Mouse (Mus musculus) liver, embryonic 14.5 days (tissue): ENCODE data around the gene Iqca. TPM values are rescaled to one million over a fixed set of nuclear protein-coding genes. Genes with fewer than 3 reads are reported as not detected.

Experiments
- ATAC-seq: fragments of 200-750 bp; cut with Nextera tagmentation; 2 replicates; pipeline ENCODE4 v1.8.0; 2017; ENCODE audit warnings: moderate number of reproducible peaks, mild to moderate bottlenecking, moderate library complexity; ENCODE audit not compliant: insufficient read depth
- DNase-seq, 3 experiments: peaks; one replicate each; pipeline ENCODE4 v3.0.0-alpha.2; 2012 to 2013; ENCODE audit warnings: low read depth in 3 of 3, low spot score in 3 of 3
- H3K27ac ChIP-seq: fragments of 300-500 bp; sonication (generic); 2 replicates; pipeline ENCODE4 v1.5.1; 2014; ENCODE audit warnings: moderate library complexity, mild to moderate bottlenecking, control low read depth, inconsistent platforms
- H3K27me3 ChIP-seq: fragments of 300-500 bp; sonication (generic); 2 replicates; pipeline ENCODE4 v1.6.1; 2014; ENCODE audit warnings: mild to moderate bottlenecking, low read length, moderate library complexity; ENCODE audit not compliant: control insufficient read depth, insufficient read depth
- H3K36me3 ChIP-seq: fragments of 300-500 bp; sonication (generic); replicated peaks from 2 replicates; pipeline ENCODE4 v1.6.1; 2014; ENCODE audit warnings: low read depth; ENCODE audit not compliant: control insufficient read depth, insufficient read depth
- H3K4me1 ChIP-seq, 2 experiments: fragments of 200-500 bp in 1 of 2; fragments of 300-500 bp in 1 of 2; sonication (generic) in 1 of 2; replicated peaks; 2 replicates each; pipeline ENCODE4 v1.6.1; 2012 to 2014; ENCODE audit warnings: antibody characterized with exemption in 1 of 2, inconsistent platforms in 1 of 2, low read length in 1 of 2; ENCODE audit not compliant: control insufficient read depth in 2 of 2, insufficient read depth in 2 of 2
- H3K4me2 ChIP-seq: fragments of 300-500 bp; sonication (generic); 2 replicates; pipeline ENCODE4 v1.6.1; 2014; ENCODE audit warnings: low read depth, mild to moderate bottlenecking, control low read depth, moderate library complexity
- H3K4me3 ChIP-seq, 2 experiments: fragments of 200-500 bp in 1 of 2; fragments of 300-500 bp in 1 of 2; sonication (generic) in 1 of 2; 2 replicates each; pipeline ENCODE4 v1.5.1; 2012 to 2014; ENCODE audit warnings: low read depth in 2 of 2, low read length in 2 of 2, mild to moderate bottlenecking in 2 of 2, control low read depth in 1 of 2, inconsistent platforms in 1 of 2, moderate library complexity in 1 of 2; ENCODE audit not compliant: insufficient read depth in 1 of 2
- H3K9ac ChIP-seq: fragments of 300-500 bp; sonication (generic); replicated peaks from 2 replicates; pipeline ENCODE4 v1.6.1; 2014; ENCODE audit warnings: mild to moderate bottlenecking, control low read depth, moderate library complexity
- H3K9me3 ChIP-seq: fragments of 300-500 bp; sonication (generic); 2 replicates; pipeline ENCODE4 v1.6.1; 2016; ENCODE audit warnings: low read length, mixed read lengths; ENCODE audit not compliant: control insufficient read depth
- CTCF ChIP-seq: IDR thresholded peaks from 2 replicates; pipeline ENCODE4 v1.5.1; 2016; ENCODE audit warnings: antibody characterized with exemption, low read depth, control low read depth
- EP300 ChIP-seq: IDR thresholded peaks from 2 replicates; pipeline ENCODE4 v1.6.1; 2016; ENCODE audit warnings: antibody characterized with exemption, low read depth
- WGBS: fragments of 180-500 bp; shearing (Covaris S2); extraction: QIAGEN DNeasy Blood & Tissue Kit; methylation state at CpG from one replicate; pipeline ENCODE4 v1.1.7; 2014; ENCODE audit not compliant: insufficient replicate concordance; 5-methylcytosine and 5-hydroxymethylcytosine counted together
- polyA plus RNA-seq, 2 experiments: library from polyadenylated mRNA; depleted of rRNA in 1 of 2; stranded (reverse) in 1 of 2; unstranded in 1 of 2; fragments of >200 nt; fragmentation: Nextera tagmentation in 1 of 2; extraction: Ambion mirVana in 1 of 2; gene quantifications; 2 replicates each; pipeline versions ENCODE4 v1.2.1 to v1.2.3; 2012 to 2014

Iqca gene
- polyA plus RNA-seq, 2 experiments = 0.04 to 0.29 TPM

DNA sequence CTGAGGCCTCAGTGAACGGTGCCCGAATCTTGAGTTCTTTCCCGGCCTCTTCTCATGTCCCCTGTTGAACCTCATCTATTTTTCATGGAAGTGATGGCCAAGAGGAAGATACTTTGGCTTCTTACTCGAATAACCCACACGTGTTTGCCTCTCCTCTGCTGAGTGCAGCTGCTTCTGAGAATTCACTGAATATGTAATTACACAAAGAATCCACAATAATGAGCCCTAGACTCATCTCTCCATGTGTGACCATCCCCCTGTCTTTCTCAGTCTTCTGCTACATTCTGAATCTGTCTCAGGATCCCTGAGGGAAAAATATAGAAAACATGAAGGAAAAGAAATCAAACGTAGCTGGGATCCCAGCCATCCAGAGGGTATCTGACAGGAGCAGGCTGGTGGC, 32.5 kb downstream of the Iqca start:
- no peak for TF ChIP-seq CTCF
- TF ChIP-seq EP300 = no peak
- DNase-seq = no peak
- Histone ChIP-seq H3K36me3 (no peaks in the 10 kb centered on the region), H3K4me1 (no peaks in the 10 kb centered on the region), H3K27me3 (no peaks in the 10 kb centered on the region), H3K4me2 (no peak overlapping the region), H3K9me3 (no peaks in the 10 kb centered on the region), H3K9ac (no peak overlapping the region), H3K27ac (no peak overlapping the region), H3K4me3 (no peak overlapping the region)
- no peak for ATAC-seq
- WGBS = 50% methylated on average over 6 of the region's 6 CpGs

DNA sequence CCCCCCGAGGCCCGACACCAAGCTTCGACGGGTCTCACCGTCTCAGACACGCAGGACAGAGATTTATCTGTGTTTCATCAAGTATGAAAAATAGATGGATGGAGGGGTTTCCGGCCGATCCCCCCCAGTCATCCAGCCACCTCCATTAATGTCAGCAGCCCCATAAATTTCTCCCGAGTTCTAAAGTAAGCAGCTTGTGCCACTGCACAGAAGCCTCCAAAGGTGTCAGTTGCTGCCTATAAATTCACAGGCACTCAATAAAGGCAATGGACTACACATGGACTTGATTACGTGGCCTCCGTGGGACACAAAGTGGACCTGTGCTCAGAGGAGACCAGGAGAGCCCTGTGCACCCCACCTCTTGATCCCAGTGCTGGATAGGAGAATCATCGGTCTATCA, 34.0 kb downstream of the Iqca start:
- H3K4me1 ChIP-seq = no peaks in the 10 kb centered on the region
- H3K36me3 ChIP-seq = no peaks in the 10 kb centered on the region
- no peak overlapping the region for H3K4me3 ChIP-seq
- no peak overlapping the region for H3K9ac ChIP-seq
- TF ChIP-seq EP300 = no peak
- TF ChIP-seq CTCF = no peak
- H3K9me3 ChIP-seq = no peaks in the 10 kb centered on the region
- no peak overlapping the region for H3K27ac ChIP-seq
- WGBS = 71% methylated on average over 12 of the region's 12 CpGs
- DNase-seq (no peak), ATAC-seq (no peak)
- H3K4me2 ChIP-seq = no peak overlapping the region
- H3K27me3 ChIP-seq = no peaks in the 10 kb centered on the region

DNA sequence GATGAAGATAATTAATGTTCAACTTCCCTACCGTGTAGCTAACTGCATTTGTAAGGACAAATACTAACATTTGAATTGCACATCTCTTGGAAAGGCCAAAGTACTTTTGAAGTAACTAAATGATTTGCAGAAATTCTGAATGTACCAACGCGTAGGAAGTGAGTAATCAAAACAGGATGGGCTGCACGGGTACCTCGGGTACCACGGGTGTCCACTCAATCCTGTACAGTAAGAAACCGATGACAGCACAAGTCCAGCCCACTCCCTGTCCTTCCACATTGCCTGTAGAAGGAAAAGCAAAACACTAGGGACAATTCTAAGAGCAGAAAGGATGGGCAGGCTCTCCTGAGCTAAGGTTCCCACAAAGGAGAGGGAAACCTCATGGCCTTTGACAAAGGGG, 36.0 kb downstream of the Iqca start:
- H3K27ac ChIP-seq = no peak overlapping the region
- no peaks in the 10 kb centered on the region for H3K9me3 ChIP-seq
- no peaks in the 10 kb centered on the region for H3K4me1 ChIP-seq
- WGBS = 54% methylated on average over 7 of the region's 7 CpGs
- no peaks in the 10 kb centered on the region for H3K27me3 ChIP-seq
- ATAC-seq (no peak), DNase-seq (no peak)
- H3K9ac ChIP-seq = no peak overlapping the region
- no peaks in the 10 kb centered on the region for H3K36me3 ChIP-seq
- no peak overlapping the region for H3K4me3 ChIP-seq
- TF ChIP-seq CTCF = no peak
- TF ChIP-seq EP300 = no peak
- H3K4me2 ChIP-seq = no peak overlapping the region

DNA sequence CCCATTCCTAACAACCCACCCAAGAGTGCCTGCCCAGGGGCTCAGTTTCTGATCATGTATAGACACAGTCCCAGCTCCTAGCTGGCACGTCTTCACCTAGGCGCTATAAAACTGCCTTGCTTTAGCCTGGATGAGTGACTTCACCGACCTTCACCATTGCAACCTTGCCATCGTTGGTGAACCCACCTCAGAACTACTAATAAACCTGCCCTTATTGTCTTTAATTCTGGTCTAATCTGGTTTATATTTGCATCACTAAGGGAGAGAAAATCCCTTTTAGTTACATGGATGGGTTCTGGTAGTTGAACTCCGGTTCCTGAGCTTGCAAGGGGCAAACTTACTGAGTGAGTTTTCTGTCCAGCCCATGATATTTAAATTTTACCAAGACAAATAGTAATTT, 38.6 kb downstream of the Iqca start:
- TF ChIP-seq EP300 (no peak), CTCF (no peak)
- Histone ChIP-seq H3K9ac (no peak overlapping the region), H3K4me2 (no peak overlapping the region), H3K9me3 (no peaks in the 10 kb centered on the region), H3K36me3 (no peaks in the 10 kb centered on the region), H3K27me3 (no peaks in the 10 kb centered on the region), H3K4me3 (no peak overlapping the region), H3K4me1 (no peaks in the 10 kb centered on the region), H3K27ac (no peak overlapping the region)
- DNase-seq (no peak), ATAC-seq (no peak)
- 66% methylated on average over 5 of the region's 5 CpGs for WGBS

DNA sequence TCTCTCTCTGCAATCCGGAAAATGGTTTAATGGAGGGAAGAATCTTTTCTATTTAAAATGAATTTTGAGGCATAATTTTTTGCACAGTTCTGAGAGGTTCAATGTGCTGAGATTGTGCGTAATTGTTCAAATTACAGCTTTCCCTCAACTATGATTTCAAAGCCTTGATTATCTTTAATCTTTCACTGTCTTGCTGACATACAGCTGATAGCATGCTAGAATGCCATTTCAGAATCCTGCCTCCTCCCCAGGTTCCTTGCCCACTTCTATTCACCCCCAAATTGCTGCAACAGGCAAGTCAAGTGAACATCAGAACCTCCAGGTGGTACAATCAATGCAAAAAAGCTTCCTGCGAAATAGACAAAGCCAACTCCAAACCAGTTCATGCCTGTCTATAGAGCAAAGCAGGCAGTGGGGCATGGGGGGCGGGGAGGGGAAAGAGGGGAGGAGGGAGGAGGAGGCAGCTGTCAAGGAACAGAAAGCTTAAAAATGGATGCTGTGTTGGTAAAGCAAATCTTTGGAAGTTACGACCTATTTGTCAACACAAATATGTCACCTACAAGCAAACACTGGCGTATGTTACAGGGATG, 39.5 kb downstream of the Iqca start:
- no peaks in the 10 kb centered on the region for H3K4me1 ChIP-seq
- no peak overlapping the region for H3K9ac ChIP-seq
- no peaks in the 10 kb centered on the region for H3K27me3 ChIP-seq
- H3K9me3 ChIP-seq = no peaks in the 10 kb centered on the region
- no peak for ATAC-seq
- H3K4me2 ChIP-seq = no peak overlapping the region
- WGBS = 60% methylated on average over 6 of the region's 6 CpGs
- H3K36me3 ChIP-seq = no peaks in the 10 kb centered on the region
- DNase-seq = no peak
- no peak overlapping the region for H3K27ac ChIP-seq
- H3K4me3 ChIP-seq = no peak overlapping the region
- TF ChIP-seq CTCF = no peak
- no peak for TF ChIP-seq EP300
